Mouse (Mus musculus): Measurements from ENCODE around the gene Tcf12. TPM values are rescaled to one million over a fixed set of nuclear protein-coding genes. Genes with fewer than 3 reads are reported as not detected.

Gene Tcf12
- total RNA-seq, 2 experiments from 2014 or later: 38.9 to 48.0 TPM

DNA sequence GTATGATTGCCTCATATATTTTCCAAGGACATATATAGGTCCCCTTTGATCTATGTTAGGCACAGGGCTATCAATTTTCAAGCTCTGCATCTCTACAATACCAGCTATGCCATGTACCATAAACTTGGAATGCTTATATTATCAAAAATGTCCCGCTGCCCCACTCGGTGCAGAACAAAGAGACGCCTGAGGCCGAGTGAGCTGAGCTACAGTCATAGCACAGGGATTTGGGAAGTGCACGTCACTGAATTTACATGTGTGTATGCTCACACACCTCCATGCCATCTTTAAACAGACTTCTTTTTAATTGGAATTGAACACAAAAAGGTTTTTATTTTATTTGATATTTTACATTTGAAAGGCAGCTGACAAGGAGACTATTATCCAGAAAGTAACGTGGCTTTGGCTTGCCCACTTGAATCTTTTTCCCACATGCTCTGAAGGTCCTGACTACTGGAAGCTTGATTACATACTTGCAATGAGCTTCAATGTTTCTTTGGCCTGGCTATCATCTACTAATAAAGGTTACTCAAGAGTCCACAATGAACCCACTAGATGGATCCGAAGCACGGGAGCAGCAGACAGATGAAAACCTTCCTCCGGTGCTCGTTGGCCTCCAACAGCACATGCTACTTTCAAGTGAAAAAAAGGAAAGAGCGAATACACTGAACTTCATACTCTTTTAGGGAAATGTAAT is 217.3 kb downstream of the Tcf12 start:
- no peak for TF ChIP-seq CTCF (IDR thresholded peaks at IDR 0.05)
- Histone ChIP-seq H3K4me3 (peak overlapping the region; percentile 2; the same call in 1 of the 2 replicates), H3K27ac (no peak overlapping the region)
- intact Hi-C loops (cut with DNase I): no loop called here
- DNase-seq (ENCODE audit: extremely low spot score in 1 of 2, low spot score in 2 of 2): no peak

DNA sequence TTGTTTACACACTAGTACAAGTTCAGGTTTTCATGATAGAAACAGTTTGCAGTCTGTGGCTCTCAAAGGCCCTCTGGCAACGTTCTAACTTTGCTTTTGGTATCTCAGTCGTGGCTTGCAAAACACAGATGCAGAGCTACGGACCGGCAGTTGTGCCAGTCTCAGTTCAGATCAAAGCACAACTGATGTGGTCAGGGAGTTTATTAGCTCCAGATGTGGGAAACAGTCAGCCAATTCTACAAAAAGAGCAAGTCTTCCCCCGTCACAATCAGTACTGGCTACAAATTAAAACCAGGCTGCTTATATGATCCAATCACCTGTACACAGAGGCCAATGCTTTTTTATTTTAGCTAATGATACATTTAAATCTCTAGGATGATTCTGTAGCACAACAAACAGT is 223.2 kb downstream of the Tcf12 start:
- DNase-seq (ENCODE audit: extremely low spot score in 1 of 2, low spot score in 2 of 2): no peak
- intact Hi-C loops (cut with DNase I): no loop called here
- Histone ChIP-seq H3K27ac (no peak overlapping the region), H3K4me3 (no peak overlapping the region)
- no peak for TF ChIP-seq CTCF (IDR thresholded peaks at IDR 0.05)

DNA sequence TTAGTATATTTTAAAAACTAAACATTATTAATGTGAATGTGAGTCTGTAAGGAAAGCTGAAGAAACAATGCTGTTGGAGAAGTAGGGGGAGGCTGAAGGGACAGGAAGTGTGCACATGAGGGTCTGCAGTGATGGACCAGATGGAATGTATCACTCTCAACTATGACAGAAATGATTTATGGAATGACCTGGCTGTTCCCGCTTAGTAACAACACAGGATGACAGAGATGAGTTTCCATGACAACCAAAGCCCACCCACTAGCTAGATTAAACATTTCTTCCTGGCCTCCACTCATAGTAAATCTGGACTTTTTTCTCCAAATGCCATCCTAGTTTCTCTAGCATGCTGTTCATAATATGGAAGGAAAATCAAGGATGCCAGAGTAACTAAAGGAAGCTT is 231.0 kb downstream of the Tcf12 start:
- H3K27ac ChIP-seq: no peak overlapping the region

DNA sequence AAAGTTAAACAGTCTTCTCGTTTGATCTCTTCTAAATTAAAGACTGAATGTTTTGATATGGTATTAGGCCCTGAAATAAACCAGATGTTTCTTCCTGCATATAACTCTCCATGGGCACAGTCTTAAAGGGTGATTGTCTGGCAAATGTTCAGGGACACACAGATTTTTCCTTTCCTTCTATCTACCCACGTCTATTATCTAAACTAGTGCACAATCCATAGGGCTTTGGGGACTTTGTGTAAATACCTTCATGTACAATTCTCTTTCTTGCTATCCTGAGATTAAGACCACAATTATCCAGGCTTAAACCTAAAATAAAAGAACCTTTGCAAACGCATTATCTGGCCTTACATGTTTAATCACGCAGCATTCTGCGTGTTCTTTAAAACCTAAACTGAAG is 231.7 kb downstream of the Tcf12 start:
- Histone ChIP-seq H3K4me3 (no peak overlapping the region), H3K27ac (no peak overlapping the region)
- TF ChIP-seq CTCF (IDR thresholded peaks at IDR 0.05): no peak
- DNase-seq (ENCODE audit: extremely low spot score in 1 of 2, low spot score in 2 of 2): no peak
- intact Hi-C loops (cut with DNase I): no loop called here

More for the DNA sequence above, 231.0 kb downstream of the Tcf12 start:
- no peak overlapping the region for H3K4me3 ChIP-seq
- DNase-seq (ENCODE audit: extremely low spot score in 1 of 2, low spot score in 2 of 2): no peak
- TF ChIP-seq CTCF (IDR thresholded peaks at IDR 0.05): no peak
- intact Hi-C loops (cut with DNase I): no loop called here

DNA sequence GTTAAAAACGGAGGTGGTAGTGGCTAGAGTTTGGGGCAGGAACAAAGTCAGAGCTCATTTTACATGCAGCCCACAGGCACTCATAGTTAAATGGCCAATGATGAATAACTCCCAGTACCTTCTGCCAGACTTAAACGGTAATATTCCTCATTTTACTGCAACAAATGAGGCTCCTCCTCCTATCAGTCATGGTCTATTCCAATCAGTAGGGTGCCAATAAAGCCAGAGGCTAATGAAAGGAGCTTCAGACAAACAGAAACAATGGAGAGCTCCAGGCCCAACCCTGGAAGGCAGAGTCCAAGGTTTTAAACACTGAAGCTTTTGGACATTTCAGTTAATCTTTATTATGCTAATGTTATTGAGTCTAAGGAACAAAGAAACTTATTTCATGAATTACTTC is 232.3 kb downstream of the Tcf12 start:
- intact Hi-C loops (cut with DNase I): no loop called here
- DNase-seq (ENCODE audit: extremely low spot score in 1 of 2, low spot score in 2 of 2): no peak
- no peak overlapping the region for H3K27ac ChIP-seq
- TF ChIP-seq CTCF (IDR thresholded peaks at IDR 0.05): no peak
- no peak overlapping the region for H3K4me3 ChIP-seq

DNA sequence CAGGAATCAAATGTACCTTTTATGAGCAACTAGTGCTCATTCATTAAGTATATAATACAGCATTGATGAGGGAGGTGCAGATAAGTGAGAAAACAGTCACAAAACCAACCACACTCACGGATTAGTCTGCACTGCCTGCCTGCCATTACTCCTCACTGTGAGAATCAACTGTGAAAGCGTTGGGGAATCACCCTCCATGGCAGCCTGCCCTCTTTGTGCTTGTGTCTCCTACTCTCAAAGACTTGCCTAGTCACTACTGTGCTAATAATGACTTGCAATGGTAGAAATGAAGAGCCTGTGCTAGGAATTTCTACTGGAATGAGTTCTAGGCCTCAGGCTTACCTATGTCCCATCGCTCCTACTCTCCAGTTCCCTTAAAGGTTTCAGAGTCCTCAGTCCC is 233.8 kb downstream of the Tcf12 start:
- Histone ChIP-seq H3K4me3 (no peak overlapping the region), H3K27ac (no peak overlapping the region)
- intact Hi-C loops (cut with DNase I): no loop called here
- no peak for TF ChIP-seq CTCF (IDR thresholded peaks at IDR 0.05)
- DNase-seq (ENCODE audit: extremely low spot score in 1 of 2, low spot score in 2 of 2): no peak

DNA sequence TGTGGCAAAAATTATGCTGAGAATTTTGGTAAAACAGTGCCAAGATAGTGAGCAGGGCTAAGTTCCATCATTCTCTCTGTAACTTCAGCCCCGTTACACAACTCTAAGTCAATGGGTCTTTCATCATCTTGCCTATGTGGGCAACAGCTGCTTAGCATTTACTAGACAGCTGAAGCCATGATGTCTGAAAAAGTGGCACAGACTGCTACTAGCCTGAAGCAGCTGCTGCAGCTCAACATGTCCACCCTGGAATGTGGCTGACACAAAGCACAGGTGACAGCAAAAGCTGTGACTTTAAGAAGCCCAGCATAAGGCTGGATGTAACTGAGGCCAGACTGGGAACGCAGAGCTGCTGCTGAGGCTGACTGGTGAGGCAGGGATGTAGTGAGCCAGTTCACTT is 236.9 kb downstream of the Tcf12 start:
- Histone ChIP-seq H3K27ac (no peak overlapping the region), H3K4me3 (no peak overlapping the region)
- DNase-seq (ENCODE audit: extremely low spot score in 1 of 2, low spot score in 2 of 2): no peak
- intact Hi-C loops (cut with DNase I): no loop called here
- TF ChIP-seq CTCF (IDR thresholded peaks at IDR 0.05): no peak

DNA sequence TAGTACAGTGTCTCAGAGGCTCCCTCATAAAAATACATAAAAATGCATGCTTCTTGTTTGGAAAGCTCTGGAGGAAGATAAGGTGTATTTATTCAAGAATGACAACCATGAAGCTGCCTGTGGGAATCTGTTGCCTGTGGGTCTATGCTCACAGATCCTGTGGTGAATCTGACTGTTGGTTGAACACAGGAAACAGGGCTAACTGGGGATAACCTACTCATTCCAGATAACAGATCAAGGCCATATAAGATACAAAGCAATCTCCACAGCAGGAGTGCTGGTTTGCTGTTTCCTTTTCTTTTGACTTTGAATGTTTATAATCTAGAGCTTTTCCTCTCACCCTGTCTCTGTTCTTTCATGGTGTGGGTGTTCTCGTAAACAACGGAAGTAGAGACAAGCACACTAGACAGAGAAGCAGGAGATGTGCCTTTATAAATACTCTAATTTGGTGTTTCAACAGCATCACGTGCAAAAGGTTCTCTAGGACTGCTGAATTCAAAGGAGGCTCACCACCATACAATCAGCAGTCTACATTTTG is 237.6 kb downstream of the Tcf12 start:
- intact Hi-C loops (cut with DNase I): no loop called here
- DNase-seq (ENCODE audit: extremely low spot score in 1 of 2, low spot score in 2 of 2): no peak
- H3K27ac ChIP-seq: no peak overlapping the region

DNA sequence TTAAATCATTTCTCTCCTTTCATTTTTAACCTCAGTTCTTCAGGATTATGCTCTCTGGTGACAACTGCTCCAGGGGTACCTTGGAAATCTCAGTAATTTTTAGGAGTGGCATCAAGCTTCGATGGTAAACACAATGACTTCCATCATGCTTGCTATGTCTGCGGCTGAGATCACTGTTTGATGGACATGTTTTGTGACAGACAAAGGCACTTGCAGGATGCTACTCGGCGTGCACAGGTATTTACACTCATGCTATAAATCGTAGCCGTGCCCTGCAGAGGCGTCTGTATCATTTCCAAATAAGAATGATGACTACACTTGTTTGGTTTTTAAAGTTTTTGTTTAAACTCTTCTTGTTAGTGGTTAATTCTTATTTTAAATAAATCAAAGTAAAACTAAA is 248.3 kb downstream of the Tcf12 start:
- no peak for TF ChIP-seq CTCF (IDR thresholded peaks at IDR 0.05)
- DNase-seq (ENCODE audit: extremely low spot score in 1 of 2, low spot score in 2 of 2): no peak
- intact Hi-C loops (cut with DNase I): no loop called here
- no peak overlapping the region for H3K27ac ChIP-seq
- H3K4me3 ChIP-seq: no peak overlapping the region

More for the DNA sequence above, 237.6 kb downstream of the Tcf12 start:
- TF ChIP-seq CTCF (IDR thresholded peaks at IDR 0.05): no peak
- H3K4me3 ChIP-seq: no peak overlapping the region

DNA sequence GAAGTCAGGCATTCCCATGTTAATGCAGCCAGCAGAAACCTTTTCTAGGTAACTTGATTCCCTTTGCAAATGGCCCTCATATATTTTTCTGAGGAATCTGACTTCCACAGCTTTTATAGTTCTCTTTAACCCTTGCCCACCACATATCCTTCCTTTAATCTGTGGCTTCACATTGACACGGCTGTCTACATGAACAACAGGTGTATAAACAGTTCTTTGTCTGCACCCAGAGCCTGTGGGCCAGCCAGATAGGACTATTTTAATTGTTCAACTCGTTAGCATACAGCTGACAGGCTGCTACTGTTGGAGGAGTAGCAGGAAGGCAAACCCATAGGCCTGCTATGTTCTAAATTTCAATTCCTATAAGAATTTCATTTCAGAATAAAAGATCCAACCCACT is 250.0 kb downstream of the Tcf12 start:
- DNase-seq (ENCODE audit: extremely low spot score in 1 of 2, low spot score in 2 of 2): no peak
- intact Hi-C loops (cut with DNase I): no loop called here
- Histone ChIP-seq H3K27ac (no peak overlapping the region), H3K4me3 (no peak overlapping the region)
- no peak for TF ChIP-seq CTCF (IDR thresholded peaks at IDR 0.05)

DNA sequence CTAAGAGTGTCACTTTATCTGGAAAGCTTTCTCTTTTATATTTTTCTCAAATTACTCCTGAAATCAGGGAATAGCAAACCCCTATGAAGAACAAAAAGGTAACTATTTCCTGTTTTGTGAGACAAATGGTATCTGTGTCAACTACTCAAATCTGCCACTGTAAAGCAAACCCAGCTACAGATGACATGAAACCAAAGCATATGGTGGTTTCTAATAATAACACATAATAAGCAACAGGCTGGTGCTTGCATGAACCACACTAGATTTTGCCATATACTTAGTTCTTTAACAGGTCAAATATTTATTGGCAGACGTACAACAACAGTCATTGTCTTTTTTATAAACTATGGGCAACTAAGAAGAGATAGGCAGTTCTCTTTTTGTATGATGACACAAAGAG is 253.7 kb downstream of the Tcf12 start:
- no peak for DNase-seq (ENCODE audit: extremely low spot score in 1 of 2, low spot score in 2 of 2)
- TF ChIP-seq CTCF (IDR thresholded peaks at IDR 0.05): no peak
- Histone ChIP-seq H3K27ac (no peak overlapping the region), H3K4me3 (no peak overlapping the region)
- intact Hi-C loops (cut with DNase I): no loop called here

DNA sequence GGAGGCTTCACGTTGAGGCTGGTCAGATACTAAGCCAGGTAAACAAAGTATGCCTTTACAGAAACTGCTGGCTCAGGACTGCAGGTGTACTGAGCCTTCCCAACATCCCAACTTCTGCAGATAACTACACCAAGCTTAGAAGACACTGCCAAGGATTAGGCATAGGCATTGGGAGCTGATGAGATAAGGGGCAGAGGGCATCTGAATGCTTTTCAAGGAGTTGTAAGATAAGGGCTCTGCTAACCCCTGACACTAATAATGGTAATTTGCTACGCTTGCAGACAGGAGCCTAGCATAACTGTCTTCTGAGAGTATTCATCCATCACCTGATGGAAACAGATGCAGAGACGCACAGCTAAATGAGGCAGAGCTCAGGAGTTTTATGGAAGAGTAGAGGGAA is 257.8 kb downstream of the Tcf12 start:
- intact Hi-C loops (cut with DNase I): no loop called here

DNA sequence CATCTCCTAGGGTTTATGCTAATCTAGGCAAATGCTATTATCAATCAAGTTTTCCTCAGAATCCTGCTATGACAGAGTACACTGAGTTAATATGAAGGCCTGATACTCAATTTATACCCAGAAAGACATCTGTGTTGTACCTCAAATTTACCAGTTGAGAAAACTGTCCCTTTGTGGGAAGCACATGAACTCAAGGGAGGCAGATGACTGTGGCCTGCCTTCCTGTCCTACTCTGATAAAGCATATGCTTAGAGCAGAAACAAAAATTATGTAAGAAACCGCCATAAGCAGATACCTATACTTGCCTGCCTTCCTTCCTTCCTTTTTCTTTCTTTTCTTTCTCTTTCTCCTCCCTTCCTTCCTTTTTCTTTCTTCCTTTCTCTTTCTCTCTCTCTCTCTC is 261.4 kb downstream of the Tcf12 start:
- no peak for TF ChIP-seq CTCF (IDR thresholded peaks at IDR 0.05)
- no peak for DNase-seq (ENCODE audit: extremely low spot score in 1 of 2, low spot score in 2 of 2)
- H3K4me3 ChIP-seq: no peak overlapping the region
- intact Hi-C loops (cut with DNase I): no loop called here
- no peak overlapping the region for H3K27ac ChIP-seq

More for the DNA sequence above, 257.8 kb downstream of the Tcf12 start:
- no peak overlapping the region for H3K4me3 ChIP-seq
- no peak overlapping the region for H3K27ac ChIP-seq
- no peak for TF ChIP-seq CTCF (IDR thresholded peaks at IDR 0.05)
- no peak for DNase-seq (ENCODE audit: extremely low spot score in 1 of 2, low spot score in 2 of 2)

Measured in left cerebral cortex, adult 2 months (tissue).